Comparison of ENCODE assay signal across 9 mouse cellular contexts in the genomic region with DNA sequence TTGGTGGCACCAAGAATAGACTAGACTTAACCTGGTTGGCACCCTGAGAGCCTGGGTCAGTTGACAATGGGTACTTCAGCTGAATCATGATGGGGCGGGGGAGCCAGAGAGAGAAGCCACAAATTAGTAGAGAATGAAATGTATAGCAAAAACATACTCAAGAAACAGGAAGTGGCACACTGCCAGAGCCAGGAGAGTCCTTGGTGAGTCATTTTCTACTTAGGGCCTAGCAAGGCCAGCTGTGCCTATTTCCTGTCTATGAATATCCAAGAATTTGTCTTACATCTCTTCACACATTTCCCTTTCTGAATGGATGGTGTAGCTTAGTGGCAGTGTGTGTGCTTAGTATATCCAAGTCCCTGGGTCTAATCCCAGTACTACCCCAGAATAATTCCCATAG. TPM values are rescaled to one million over a fixed set of nuclear protein-coding genes. Genes with fewer than 3 reads are reported as not detected.
DNase-seq lines count a peak whose midpoint lies in the region; ATAC-seq and TF ChIP-seq lines count a peak whose summit lies in the region.
"Had no signal": no experiment of that assay in that cellular context is flagged by ENCODE, and none has a peak within 500 bp of the region (broad histone marks: within the 10 kb centered on the region; RNA-seq: fewer than 3 reads in every experiment).

No protein-coding gene starts in this region.

- no peak; the same call in 1 of the 2 replicates for ATAC-seq in intestine, embryonic 16.5 days
- no peak for ATAC-seq in hindbrain, postnatal 0 days
- no peak for ATAC-seq in forebrain, embryonic 16.5 days

- TF ChIP-seq CTCF in hindbrain, postnatal 0 days (IDR thresholded peaks at IDR 0.05; ENCODE audit: low read depth): no peak

- H3K27me3 ChIP-seq in intestine, embryonic 16.5 days (replicated peaks; ENCODE audit: control insufficient read depth, insufficient read depth, low read length): no peaks in the 10 kb centered on the region
- no peaks in the 10 kb centered on the region for H3K27me3 ChIP-seq in myocyte (ENCODE audit: control insufficient read depth, insufficient read depth, insufficient read length)
- H3K27me3 ChIP-seq in hindbrain, postnatal 0 days (ENCODE audit: insufficient read depth, low read length): no peaks in the 10 kb centered on the region
- no peaks in the 10 kb centered on the region for H3K27me3 ChIP-seq in forebrain, embryonic 16.5 days (replicated peaks; ENCODE audit: control insufficient read depth, insufficient read depth, low read length)
- H3K27me3 ChIP-seq: embryonic facial prominence, embryonic 15.5 days had no signal

- TF ChIP-seq POLR2A in myocyte (IDR thresholded peaks at IDR 0.05; ENCODE audit: insufficient read length, low read depth): no peak

- H3K4me3 ChIP-seq in intestine, embryonic 16.5 days (ENCODE audit: low read length): no peak overlapping the region
- H3K4me3 ChIP-seq in myocyte: no peak overlapping the region
- no peak overlapping the region for H3K4me3 ChIP-seq in hindbrain, postnatal 0 days (ENCODE audit: low read length)
- no peak overlapping the region for H3K4me3 ChIP-seq in forebrain, embryonic 16.5 days (replicated peaks; ENCODE audit: low read length)
- H3K4me3 ChIP-seq: embryonic facial prominence, embryonic 15.5 days had no signal

- no peaks in the 10 kb centered on the region for H3K36me3 ChIP-seq in intestine, embryonic 16.5 days (ENCODE audit: control insufficient read depth, insufficient read depth, low read length)
- H3K36me3 ChIP-seq in myocyte (ENCODE audit: control insufficient read depth, insufficient read depth): no peaks in the 10 kb centered on the region
- no peaks in the 10 kb centered on the region for H3K36me3 ChIP-seq in hindbrain, postnatal 0 days (ENCODE audit: insufficient read depth, low read length)
- H3K36me3 ChIP-seq in forebrain, embryonic 16.5 days (ENCODE audit: control insufficient read depth, insufficient read depth): peaks cover 2% of the 10 kb centered on the region; the same call in 1 of the 2 replicates
- H3K36me3 ChIP-seq: embryonic facial prominence, embryonic 15.5 days had no signal

- H3K27ac ChIP-seq in intestine, embryonic 16.5 days (ENCODE audit: low read length): peak overlapping the region; percentile 34
- H3K27ac ChIP-seq in hindbrain, postnatal 0 days: no peak overlapping the region
- no peak overlapping the region for H3K27ac ChIP-seq in forebrain, embryonic 16.5 days (ENCODE audit: low read length)
- H3K27ac ChIP-seq: embryonic facial prominence, embryonic 15.5 days had no signal

- peaks cover 20% of the 10 kb centered on the region for H3K4me1 ChIP-seq in intestine, embryonic 16.5 days (ENCODE audit: control insufficient read depth, insufficient read depth, low read length)
- H3K4me1 ChIP-seq in hindbrain, postnatal 0 days (ENCODE audit: insufficient read depth, low read length): no peaks in the 10 kb centered on the region; the same call in 1 of the 2 replicates
- H3K4me1 ChIP-seq in forebrain, embryonic 16.5 days (replicated peaks; ENCODE audit: control insufficient read depth, insufficient read depth, low read length): peaks cover 4% of the 10 kb centered on the region

- H3K9ac ChIP-seq in intestine, embryonic 16.5 days (ENCODE audit: low read depth, low read length): no peak overlapping the region
- H3K9ac ChIP-seq in hindbrain, postnatal 0 days (replicated peaks; ENCODE audit: low read length): no peak overlapping the region
- H3K9ac ChIP-seq in forebrain, embryonic 16.5 days (replicated peaks; ENCODE audit: low read depth, low read length): no peak overlapping the region
- H3K9ac ChIP-seq: embryonic facial prominence, embryonic 15.5 days had no signal

- H3ac ChIP-seq in myocyte (ENCODE audit: control insufficient read depth, insufficient read length): no peak overlapping the region

- DNase-seq in right cerebral cortex, adult 2 months (ENCODE audit: low spot score in 2 of 2): peak; percentile 39 to 47
- no peak for DNase-seq in right cerebral cortex, postnatal 36 days (ENCODE audit: low spot score in 2 of 2)
- DNase-seq in adrenal gland, adult 8-10 months: peak; percentile 25
- DNase-seq in hindbrain, postnatal 0 days (ENCODE audit: low spot score): no peak
- DNase-seq in layer of hippocampus, postnatal 10 days (ENCODE audit: low spot score in 2 of 2): no peak

- no peaks in the 10 kb centered on the region for H3K9me3 ChIP-seq in intestine, embryonic 16.5 days (ENCODE audit: control insufficient read depth, low read length)
- H3K9me3 ChIP-seq in hindbrain, postnatal 0 days (ENCODE audit: low read length): no peaks in the 10 kb centered on the region
- no peaks in the 10 kb centered on the region for H3K9me3 ChIP-seq in forebrain, embryonic 16.5 days (ENCODE audit: control insufficient read depth, low read length)
- H3K9me3 ChIP-seq: embryonic facial prominence, embryonic 15.5 days had no signal

- no peak overlapping the region for H3K4me2 ChIP-seq in intestine, embryonic 16.5 days (ENCODE audit: low read depth, low read length)
- peak overlapping the region; percentile 51 for H3K4me2 ChIP-seq in myocyte (ENCODE audit: low read depth)
- no peak overlapping the region for H3K4me2 ChIP-seq in hindbrain, postnatal 0 days (ENCODE audit: low read depth, low read length)
- H3K4me2 ChIP-seq in forebrain, embryonic 16.5 days (ENCODE audit: low read length): no peak overlapping the region
- H3K4me2 ChIP-seq: embryonic facial prominence, embryonic 15.5 days had no signal

- H3K79me2 ChIP-seq in myocyte (ENCODE audit: control insufficient read depth, insufficient read depth): peaks cover 54% of the 10 kb centered on the region

- WGBS in intestine, embryonic 16.5 days: 63% methylated on average over 1 of the region's 1 CpGs
- 90% methylated on average over 1 of the region's 1 CpGs for WGBS in hindbrain, postnatal 0 days
- WGBS in forebrain, embryonic 16.5 days: 80% methylated on average over 1 of the region's 1 CpGs

TF ChIP-seq in myocyte, 11 proteins besides CTCF, POLR2A, EP300 and RAD21:
- TF ChIP-seq POLR2AphosphoS2 (IDR thresholded peaks at IDR 0.05; ENCODE audit: insufficient read length, low read depth) (no peak), MYOG (IDR thresholded peaks at IDR 0.05; ENCODE audit: control insufficient read depth in 1 of 3, insufficient read depth in 1 of 3, insufficient read length in 2 of 3, low read depth in 2 of 3) (peak in 1 of 3 experiments; percentile 21), MYOD1 (IDR thresholded peaks at IDR 0.05; ENCODE audit: control insufficient read depth in 1 of 3, insufficient read length in 2 of 3, low read depth in 2 of 3) (peak in 1 of 3 experiments; percentile 52)

RNA-seq across cellular contexts. Expression of gene Acat1, which starts 6.8 kb away (rescaled TPM):
- 100 to 1,000 TPM in 3 of 4 experiments, 10 to 100 TPM in 1; 74.4 to 114 (median 105) TPM for total RNA-seq in adrenal gland, adult 8-10 months (2022)
- polyA plus RNA-seq in intestine, embryonic 16.5 days (2015; fragmentation: Nextera tagmentation; extraction: Ambion mirVana): 167 and 174 TPM in 2 replicates
- 34.9 TPM for polyA plus RNA-seq in myocyte (2012; fragmentation: generic; extraction: Trizol)
- 110 and 114 TPM in 2 replicates for total RNA-seq in hindbrain, postnatal 0 days (2014; rRNA removed)
- polyA plus RNA-seq in hindbrain, postnatal 0 days (2015; fragmentation: Nextera tagmentation; extraction: Ambion mirVana): 195 and 197 TPM in 2 replicates
- total RNA-seq in layer of hippocampus, postnatal 10 days (2021): 100 to 1,000 TPM; 138 to 139 TPM
- polyA plus RNA-seq in forebrain, embryonic 16.5 days (2015; fragmentation: Nextera tagmentation; extraction: Ambion mirVana): 187 and 191 TPM in 2 replicates

Comparison
In these comparisons a context has a peak if more than half of its experiments do, and no peak if none do; other contexts are left out.
1. DNase-seq: peak in right cerebral cortex, adult 2 months (2 of 2) and adrenal gland, adult 8-10 months (single experiment); none in right cerebral cortex, postnatal 36 days (0 of 2), hindbrain, postnatal 0 days (single experiment) and layer of hippocampus, postnatal 10 days (0 of 2).